Mouse (Mus musculus) olfactory bulb, adult 2 months (tissue): ENCODE measurements around the gene Dync1i1.

Experiments
- CTCF ChIP-seq: fragments of 200-500 bp; IDR thresholded peaks from 2 replicates; pipeline ENCODE4 v1.5.1; 2012; ENCODE audit warnings: low read depth, mild to moderate bottlenecking, low read length, moderate library complexity; ENCODE audit not compliant: insufficient read depth
- POLR2A ChIP-seq: fragments of 200-500 bp; IDR thresholded peaks from 2 replicates; pipeline ENCODE4 v1.6.1; 2012; ENCODE audit warnings: mild to moderate bottlenecking, low read depth, low read length, moderate library complexity; ENCODE audit not compliant: insufficient read depth

GRCm38 (mm10) chr6:5819674-5820073 is 94.2 kb downstream of the Dync1i1 start:
- TF ChIP-seq CTCF (no peak), POLR2A (no peak)
